Mouse (Mus musculus): ENCODE measurements around the gene Plekha5.

DNA sequence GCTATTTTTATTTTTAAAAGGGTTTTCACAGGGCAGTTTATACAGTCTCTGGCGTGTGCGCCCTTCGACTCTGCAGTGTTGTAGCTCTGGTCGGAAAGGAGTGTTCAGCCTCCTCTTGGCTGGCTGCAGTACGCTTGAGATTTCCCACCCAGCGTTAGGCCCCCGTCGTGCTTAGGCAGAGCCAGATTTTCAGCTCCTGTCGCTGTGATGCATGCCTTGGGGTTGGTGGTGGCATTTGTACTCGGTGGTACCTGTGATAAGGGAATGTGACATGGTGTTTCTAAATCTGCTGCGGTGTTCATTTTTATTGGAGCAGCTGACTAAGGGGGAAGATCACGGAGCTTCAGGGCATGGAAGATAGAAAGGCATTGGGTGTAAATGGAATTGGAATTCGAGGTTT is 95.2 kb downstream of the Plekha5 start:
- TF ChIP-seq CTCF (IDR thresholded peaks at IDR 0.05; ENCODE audit: insufficient read depth, low read depth, low read length) (no peak), POLR2A (IDR thresholded peaks at IDR 0.05; ENCODE audit: insufficient read depth, low read depth, low read length) (no peak)

Measured in olfactory bulb, adult 2 months (tissue).